Mouse (Mus musculus): ENCODE data around the gene Rbmxl1. TPM values are rescaled to one million over a fixed set of nuclear protein-coding genes. Genes with fewer than 3 reads are reported as not detected.

Gene Rbmxl1
- polyA plus RNA-seq, 1 experiment: 22.7 TPM

DNA sequence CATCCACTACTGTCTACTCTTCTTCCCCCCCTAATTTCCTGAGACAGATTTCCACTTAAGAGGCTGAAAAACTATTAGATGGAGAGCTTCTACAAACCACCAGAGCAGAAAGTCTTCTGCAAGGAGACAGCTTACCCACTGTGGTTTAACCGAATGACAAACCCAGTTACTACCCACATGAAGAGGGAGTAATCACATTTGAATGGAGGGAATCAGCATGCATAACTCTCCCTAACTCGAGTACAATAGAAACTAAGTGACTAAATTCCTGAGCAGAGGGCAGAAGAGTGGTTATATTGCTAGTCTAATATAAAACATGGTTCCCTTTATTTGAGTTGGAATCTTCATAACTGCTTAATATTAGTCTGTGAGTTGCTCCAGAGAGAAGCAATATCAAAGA is 15.7 kb downstream of the Rbmxl1 start:
- no peak for DNase-seq (ENCODE audit: low read depth)

DNA sequence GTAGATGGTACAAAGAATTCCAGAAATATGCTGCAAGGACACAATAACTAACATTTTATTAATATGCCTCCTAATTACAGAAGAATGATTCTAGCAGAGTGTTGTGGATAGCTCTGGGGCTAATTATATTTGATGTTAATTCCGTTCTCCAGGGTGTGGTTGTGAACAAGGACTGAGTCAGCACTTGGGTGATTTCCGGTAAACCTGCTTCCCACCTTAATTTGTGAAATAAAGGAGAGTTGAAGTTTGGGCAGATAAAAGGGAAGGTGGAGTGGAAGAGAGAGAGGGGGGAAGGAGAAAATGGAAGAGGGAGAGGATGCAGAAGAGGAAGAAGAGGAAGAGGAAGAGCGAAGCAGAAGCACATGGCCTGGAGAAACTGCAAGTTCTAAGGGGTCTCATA is 19.0 kb downstream of the Rbmxl1 start:
- DNase-seq (ENCODE audit: low read depth): no peak

DNA sequence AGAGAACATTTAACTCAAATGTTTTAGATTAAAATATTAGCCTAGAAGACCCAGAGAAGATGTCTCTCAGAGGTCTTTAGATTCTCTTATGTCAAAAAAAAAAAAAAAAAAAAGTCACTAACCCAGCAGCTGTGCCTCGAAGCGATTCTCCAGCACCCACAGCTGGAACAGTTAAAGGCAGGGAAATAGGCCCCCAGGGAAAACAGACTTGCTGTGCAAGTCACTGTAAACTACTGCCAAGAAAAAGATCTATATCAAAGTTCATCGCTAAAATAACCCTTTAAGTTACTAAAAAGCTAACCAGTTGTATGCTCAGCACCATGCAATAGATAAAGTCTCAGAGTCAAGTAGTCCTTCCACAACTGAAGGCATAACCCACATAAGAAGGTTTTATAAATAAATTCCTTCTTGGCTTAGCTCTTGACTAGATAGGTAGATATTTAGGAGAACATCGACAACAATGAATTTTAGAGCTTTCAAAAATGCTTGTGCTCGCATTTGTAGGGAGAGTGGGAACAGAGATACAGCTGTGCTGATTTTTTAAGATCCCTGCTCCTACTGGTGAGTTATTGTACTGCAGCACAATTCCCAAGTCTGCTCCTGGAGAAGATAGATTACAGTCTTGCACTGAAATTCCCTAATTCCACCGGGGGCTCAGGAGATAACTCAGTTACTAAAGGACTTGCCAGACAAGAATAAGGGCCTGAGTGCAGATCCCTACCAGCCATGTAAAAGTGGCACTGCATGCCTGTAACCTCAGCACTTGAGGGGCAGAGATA is 31.5 kb downstream of the Rbmxl1 start:
- no peak for DNase-seq (ENCODE audit: low read depth)

DNA sequence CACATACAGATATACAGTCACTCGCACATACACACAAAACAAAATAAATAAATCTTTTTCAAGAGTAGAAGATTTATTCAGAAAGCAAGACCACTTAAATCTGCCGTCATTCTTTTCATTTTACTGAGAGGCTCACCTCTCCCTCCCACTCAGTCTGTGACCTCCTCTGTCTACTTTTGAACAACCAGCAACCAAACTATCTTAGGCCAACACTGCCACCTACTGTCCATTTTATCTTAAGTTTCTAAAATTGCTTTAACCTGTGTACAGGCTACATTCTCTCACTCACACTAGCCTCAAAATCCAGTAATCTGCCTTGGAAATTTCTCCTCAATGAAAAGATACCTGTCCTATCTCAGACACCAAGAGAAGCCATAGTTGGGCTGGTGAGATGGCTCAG is 40.8 kb downstream of the Rbmxl1 start:
- no peak for DNase-seq (ENCODE audit: low read depth)

- DNase-seq (ENCODE audit: low read depth): no peak
Observed at GRCm38 (mm10) chr8:78463941-78464340, 44.8 kb downstream of the Rbmxl1 start.

DNA sequence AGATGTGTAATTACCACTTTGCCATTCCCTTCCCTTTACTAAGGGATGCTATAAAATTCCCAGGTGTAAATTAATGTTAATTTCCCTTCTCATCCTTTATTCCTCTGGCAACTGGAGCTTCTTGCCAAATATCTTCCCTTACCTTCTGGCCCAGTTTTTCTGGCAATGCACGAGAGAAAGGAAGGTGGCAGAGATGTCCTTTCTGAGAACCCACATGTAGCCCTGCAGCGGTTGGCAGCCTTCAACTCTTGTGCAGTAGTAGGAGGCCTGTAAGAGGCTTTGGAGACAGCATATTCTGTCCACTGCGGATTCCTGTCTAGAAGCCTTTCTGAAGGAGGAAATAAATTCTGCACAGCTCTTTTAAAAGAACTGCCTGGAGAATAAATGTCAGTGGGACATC is 52.3 kb downstream of the Rbmxl1 start:
- DNase-seq (ENCODE audit: low read depth): peak; percentile 79

Other genes starting within 250 kb of the Rbmxl1 start
- gene Pou4f2, start 72.3 kb downstream of the Rbmxl1 start, polyA plus RNA-seq (2012; rRNA removed): not detected in 2 replicates
- 14.5 and 18.5 TPM in 2 replicates for gene Slc10a7, start 448 bp upstream of the Rbmxl1 start, polyA plus RNA-seq (2012; rRNA removed)

Measured in gonadal fat pad, adult 2 months (tissue).